Mouse (Mus musculus): ENCODE results near the gene Osbpl5. TPM values are rescaled to one million over a fixed set of nuclear protein-coding genes. Genes with fewer than 3 reads are reported as not detected.

The Osbpl5 gene
- total and polyA plus RNA-seq, 3 experiments = 0.60 TPM; not detected in 2

DNA sequence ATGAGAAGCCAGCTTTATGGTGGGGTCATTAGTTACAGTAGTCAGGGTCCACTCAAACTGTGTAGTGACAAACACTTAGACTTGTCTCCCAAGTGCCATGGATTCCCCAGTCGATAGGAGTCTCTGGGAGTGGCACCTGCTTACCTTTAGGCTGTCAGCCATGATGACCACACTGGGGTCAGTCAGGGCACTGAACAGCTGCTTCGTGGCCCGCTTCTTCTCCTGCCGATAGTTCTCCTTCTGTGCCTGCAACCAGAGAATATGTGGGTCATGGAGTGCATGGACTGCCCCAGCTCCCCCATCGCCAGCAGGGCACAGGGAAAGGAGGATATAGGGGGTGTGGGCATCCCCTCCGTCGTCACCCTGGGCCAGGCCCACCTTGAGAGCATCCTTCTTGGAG, 47.4 kb downstream of the Osbpl5 start:
- H3K9me3 ChIP-seq (replicated peaks) = no peaks in the 10 kb centered on the region
- TF ChIP-seq TAL1 (conservative IDR thresholded peaks at IDR 0.05; ENCODE audit: low read depth, low read length) (no peak), CTCF (IDR thresholded peaks at IDR 0.05; ENCODE audit: low read depth, low read length) (no peak), POLR2AphosphoS5 (IDR thresholded peaks at IDR 0.05; ENCODE audit: insufficient replicate concordance, low read depth, low read length) (no peak), GATA1 (IDR thresholded peaks at IDR 0.05; ENCODE audit: borderline replicate concordance, low read length) (no peak), GATA2 (IDR thresholded peaks at IDR 0.05; ENCODE audit: borderline replicate concordance, low read depth, low read length) (no peak)
- no peak for ATAC-seq (ENCODE audit: extremely low read depth, insufficient number of reproducible peaks, low FRiP score, poor library complexity, severe bottlenecking)
- no peaks in the 10 kb centered on the region for H3K36me3 ChIP-seq (replicated peaks)
- H3K4me3 ChIP-seq (ENCODE audit: low read depth, low read length) = no peak overlapping the region
- H3K27me3 ChIP-seq (ENCODE audit: insufficient read depth, low read length) = peaks cover 25% of the 10 kb centered on the region
- DNase-seq (ENCODE audit: low spot score) = no peak
- no peaks in the 10 kb centered on the region for H3K4me1 ChIP-seq (ENCODE audit: insufficient read depth, low read depth, low read length)

DNA sequence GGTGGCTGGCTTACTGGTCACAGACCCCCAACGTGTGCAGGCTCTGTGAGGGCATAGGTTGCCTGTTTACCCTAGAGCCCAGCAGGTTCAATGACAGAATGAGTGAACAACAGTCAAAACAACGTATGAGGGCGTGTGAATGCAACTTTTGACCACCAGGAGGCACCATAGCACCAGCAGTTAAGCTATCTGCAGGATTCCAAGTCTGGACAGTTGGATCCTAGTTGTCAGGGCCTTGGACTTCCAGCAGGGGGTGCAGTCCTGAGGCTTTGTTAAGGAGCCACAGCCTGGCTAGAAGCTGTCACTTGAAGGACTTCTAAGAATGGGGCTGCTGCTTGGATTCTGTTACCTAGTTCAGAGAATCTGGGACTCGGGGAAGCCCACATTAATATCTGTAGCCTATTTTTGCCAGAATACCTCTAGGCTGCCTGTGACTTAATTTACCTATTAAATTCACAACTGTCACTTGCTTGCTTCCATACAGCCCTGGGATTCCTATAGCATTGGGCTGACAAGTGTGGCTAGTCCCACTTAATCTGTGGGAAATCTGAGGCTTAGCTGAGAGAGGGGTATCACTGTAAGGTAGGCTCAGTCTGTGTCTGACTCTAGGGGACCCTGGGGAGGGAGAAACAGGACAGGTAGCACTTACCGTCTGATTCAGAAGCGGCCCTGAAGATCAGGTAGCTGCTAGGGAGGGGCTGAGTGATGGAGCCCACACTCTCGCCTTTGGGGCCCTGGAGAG, 49.9 kb downstream of the Osbpl5 start:
- peak; percentile 52 for DNase-seq (ENCODE audit: low spot score)
- peak; percentile 99 for TF ChIP-seq CTCF (IDR thresholded peaks at IDR 0.05; ENCODE audit: low read depth, low read length)
- TF ChIP-seq GATA2 (IDR thresholded peaks at IDR 0.05; ENCODE audit: borderline replicate concordance, low read depth, low read length) = no peak
- TF ChIP-seq GATA1 (IDR thresholded peaks at IDR 0.05; ENCODE audit: borderline replicate concordance, low read length) = no peak
- TF ChIP-seq POLR2AphosphoS5 (IDR thresholded peaks at IDR 0.05; ENCODE audit: insufficient replicate concordance, low read depth, low read length) = no peak
- ATAC-seq (ENCODE audit: extremely low read depth, insufficient number of reproducible peaks, low FRiP score, poor library complexity, severe bottlenecking) = peak; percentile 63; the same call in 1 of the 2 replicates
- H3K27me3 ChIP-seq (ENCODE audit: insufficient read depth, low read length) = peaks cover 43% of the 10 kb centered on the region
- no peaks in the 10 kb centered on the region for H3K9me3 ChIP-seq (replicated peaks)
- H3K4me3 ChIP-seq (ENCODE audit: low read depth, low read length) = no peak overlapping the region
- no peaks in the 10 kb centered on the region for H3K4me1 ChIP-seq (ENCODE audit: insufficient read depth, low read depth, low read length)
- H3K36me3 ChIP-seq (replicated peaks) = no peaks in the 10 kb centered on the region

DNA sequence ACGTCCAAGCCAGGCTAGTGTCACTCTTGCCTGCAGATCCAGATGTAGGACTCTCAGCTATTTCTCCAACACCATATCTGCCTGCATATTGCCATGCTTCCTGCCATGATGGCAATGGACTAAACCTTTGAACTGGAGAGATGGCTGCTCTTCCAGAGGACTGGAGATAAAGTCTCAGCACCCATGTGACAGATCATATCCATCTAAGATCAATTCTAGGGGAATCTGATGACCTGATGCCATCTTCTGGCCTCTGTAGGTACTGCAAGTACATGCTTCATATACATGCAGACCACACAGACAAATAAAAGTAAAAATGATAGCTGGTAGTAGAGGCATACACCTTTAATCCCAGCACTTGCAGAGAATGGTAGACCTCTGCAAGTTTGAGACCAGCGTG, 60.6 kb downstream of the Osbpl5 start:
- TF ChIP-seq POLR2AphosphoS5 (IDR thresholded peaks at IDR 0.05; ENCODE audit: insufficient replicate concordance, low read depth, low read length) (no peak), CTCF (IDR thresholded peaks at IDR 0.05; ENCODE audit: low read depth, low read length) (no peak), TAL1 (conservative IDR thresholded peaks at IDR 0.05; ENCODE audit: low read depth, low read length) (no peak), GATA2 (IDR thresholded peaks at IDR 0.05; ENCODE audit: borderline replicate concordance, low read depth, low read length) (no peak), GATA1 (IDR thresholded peaks at IDR 0.05; ENCODE audit: borderline replicate concordance, low read length) (no peak)
- H3K9me3 ChIP-seq (replicated peaks) = 0 out of 2 replicates have a peak, but pooled peaks cover 2% of the 10 kb centered on the region
- DNase-seq (ENCODE audit: low spot score) (no peak), ATAC-seq (ENCODE audit: extremely low read depth, insufficient number of reproducible peaks, low FRiP score, poor library complexity, severe bottlenecking) (no peak)
- H3K27me3 ChIP-seq (ENCODE audit: insufficient read depth, low read length) = peaks cover 23% of the 10 kb centered on the region
- no peaks in the 10 kb centered on the region for H3K36me3 ChIP-seq (replicated peaks)
- no peaks in the 10 kb centered on the region for H3K4me1 ChIP-seq (ENCODE audit: insufficient read depth, low read depth, low read length)
- no peak overlapping the region for H3K4me3 ChIP-seq (ENCODE audit: low read depth, low read length)

DNA sequence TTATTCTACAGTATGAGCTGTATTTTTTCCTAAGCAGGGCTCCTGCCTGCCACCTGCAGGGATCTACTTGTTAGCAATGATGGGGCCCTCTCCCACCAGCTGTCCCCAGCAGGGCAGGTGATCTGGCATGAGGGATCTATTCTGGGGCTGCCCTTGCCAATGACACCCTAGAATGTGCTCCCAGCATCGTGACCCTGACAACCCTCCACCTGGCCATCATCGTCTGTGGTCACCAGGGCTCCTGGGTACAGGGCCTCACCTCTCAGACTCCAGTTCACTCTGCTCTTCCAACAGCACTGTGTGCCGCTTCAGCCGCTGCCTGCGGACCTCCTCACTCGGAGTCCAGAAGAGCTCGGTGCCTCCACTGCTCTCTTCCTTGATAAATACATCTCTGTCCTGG, 62.2 kb downstream of the Osbpl5 start:
- TF ChIP-seq TAL1 (conservative IDR thresholded peaks at IDR 0.05; ENCODE audit: low read depth, low read length) = no peak
- no peak for TF ChIP-seq CTCF (IDR thresholded peaks at IDR 0.05; ENCODE audit: low read depth, low read length)
- TF ChIP-seq GATA1 (IDR thresholded peaks at IDR 0.05; ENCODE audit: borderline replicate concordance, low read length) = no peak
- no peak for TF ChIP-seq GATA2 (IDR thresholded peaks at IDR 0.05; ENCODE audit: borderline replicate concordance, low read depth, low read length)
- TF ChIP-seq POLR2AphosphoS5 (IDR thresholded peaks at IDR 0.05; ENCODE audit: insufficient replicate concordance, low read depth, low read length) = no peak
- ATAC-seq (ENCODE audit: extremely low read depth, insufficient number of reproducible peaks, low FRiP score, poor library complexity, severe bottlenecking) (no peak), DNase-seq (ENCODE audit: low spot score) (no peak)
- Histone ChIP-seq H3K27me3 (ENCODE audit: insufficient read depth, low read length) (peaks cover 23% of the 10 kb centered on the region), H3K9me3 (replicated peaks) (0 out of 2 replicates have a peak, but pooled peaks cover 2% of the 10 kb centered on the region), H3K36me3 (replicated peaks) (no peaks in the 10 kb centered on the region), H3K4me1 (ENCODE audit: insufficient read depth, low read depth, low read length) (no peaks in the 10 kb centered on the region), H3K4me3 (ENCODE audit: low read depth, low read length) (no peak overlapping the region)

DNA sequence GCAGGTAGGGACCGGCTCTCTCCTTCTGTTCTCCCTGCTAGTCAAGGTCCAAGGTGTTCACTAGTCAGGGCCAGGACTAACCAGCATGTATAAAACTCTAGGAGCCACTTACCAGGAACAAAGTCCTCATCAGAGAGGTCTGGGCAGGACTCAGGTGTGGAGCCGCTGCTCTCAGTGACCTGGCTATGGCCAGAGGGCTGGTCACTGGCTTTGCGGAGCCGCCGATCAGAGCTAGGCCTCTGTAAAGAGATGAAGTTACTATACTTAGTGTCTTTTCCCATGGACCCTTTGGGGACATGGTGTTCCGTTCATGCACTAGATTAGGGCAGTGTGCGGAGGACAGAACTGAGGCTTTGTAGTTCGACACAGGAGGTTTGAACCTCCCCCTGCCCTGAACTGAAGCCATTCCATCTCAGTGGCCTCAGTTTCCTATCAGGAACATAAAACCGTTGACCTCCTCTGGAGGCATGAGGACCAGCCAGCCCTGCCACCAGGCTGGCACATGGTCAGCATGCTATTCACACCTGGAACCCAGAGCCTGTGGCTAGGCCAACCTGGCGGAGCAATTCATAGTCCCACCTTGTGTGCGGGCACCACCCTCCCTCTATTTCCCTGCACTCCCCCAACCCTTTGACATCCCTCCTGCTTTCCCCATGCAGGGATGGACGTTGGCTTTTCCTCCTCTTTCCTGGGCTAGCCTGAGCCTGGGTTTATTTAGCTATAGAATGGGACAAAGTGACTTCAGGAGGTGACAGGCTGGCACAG, 63.9 kb downstream of the Osbpl5 start:
- Histone ChIP-seq H3K36me3 (replicated peaks) (no peaks in the 10 kb centered on the region), H3K4me3 (ENCODE audit: low read depth, low read length) (no peak overlapping the region), H3K27me3 (ENCODE audit: insufficient read depth, low read length) (peaks cover 22% of the 10 kb centered on the region), H3K4me1 (ENCODE audit: insufficient read depth, low read depth, low read length) (no peaks in the 10 kb centered on the region), H3K9me3 (replicated peaks) (0 out of 2 replicates have a peak, but pooled peaks cover 2% of the 10 kb centered on the region)
- DNase-seq (ENCODE audit: low spot score) (no peak), ATAC-seq (ENCODE audit: extremely low read depth, insufficient number of reproducible peaks, low FRiP score, poor library complexity, severe bottlenecking) (no peak)
- TF ChIP-seq GATA2 (IDR thresholded peaks at IDR 0.05; ENCODE audit: borderline replicate concordance, low read depth, low read length) = no peak
- no peak for TF ChIP-seq GATA1 (IDR thresholded peaks at IDR 0.05; ENCODE audit: borderline replicate concordance, low read length)
- no peak for TF ChIP-seq CTCF (IDR thresholded peaks at IDR 0.05; ENCODE audit: low read depth, low read length)
- TF ChIP-seq POLR2AphosphoS5 (IDR thresholded peaks at IDR 0.05; ENCODE audit: insufficient replicate concordance, low read depth, low read length) = no peak
- TF ChIP-seq TAL1 (conservative IDR thresholded peaks at IDR 0.05; ENCODE audit: low read depth, low read length) = no peak

DNA sequence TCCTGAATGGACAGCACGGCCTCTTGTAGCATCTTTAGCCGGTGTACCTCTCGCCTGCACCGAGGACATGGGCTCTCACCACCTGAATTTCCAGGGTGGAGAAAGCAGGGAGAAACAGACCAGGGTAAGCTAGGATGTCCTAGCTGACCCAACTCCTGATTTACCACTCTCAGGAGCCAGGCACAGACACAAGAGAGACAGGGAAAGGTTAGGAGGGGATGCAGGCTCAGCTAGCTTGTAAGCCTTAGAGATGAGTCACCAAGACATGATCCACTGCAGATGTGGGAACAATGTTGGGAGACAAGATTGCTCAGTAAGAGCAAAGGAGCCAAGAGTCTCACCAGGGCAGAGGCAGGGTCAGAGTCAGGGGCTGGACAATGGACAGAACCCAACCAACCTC, 64.9 kb downstream of the Osbpl5 start:
- Histone ChIP-seq H3K4me3 (ENCODE audit: low read depth, low read length) (no peak overlapping the region), H3K9me3 (replicated peaks) (0 out of 2 replicates have a peak, but pooled peaks cover 2% of the 10 kb centered on the region), H3K27me3 (ENCODE audit: insufficient read depth, low read length) (peaks cover 22% of the 10 kb centered on the region), H3K4me1 (ENCODE audit: insufficient read depth, low read depth, low read length) (no peaks in the 10 kb centered on the region), H3K36me3 (replicated peaks) (no peaks in the 10 kb centered on the region)
- TF ChIP-seq TAL1 (conservative IDR thresholded peaks at IDR 0.05; ENCODE audit: low read depth, low read length) (no peak), POLR2AphosphoS5 (IDR thresholded peaks at IDR 0.05; ENCODE audit: insufficient replicate concordance, low read depth, low read length) (no peak), CTCF (IDR thresholded peaks at IDR 0.05; ENCODE audit: low read depth, low read length) (no peak), GATA2 (IDR thresholded peaks at IDR 0.05; ENCODE audit: borderline replicate concordance, low read depth, low read length) (no peak), GATA1 (IDR thresholded peaks at IDR 0.05; ENCODE audit: borderline replicate concordance, low read length) (no peak)
- ATAC-seq (ENCODE audit: extremely low read depth, insufficient number of reproducible peaks, low FRiP score, poor library complexity, severe bottlenecking) = no peak
- DNase-seq (ENCODE audit: low spot score) = no peak
